Mouse (Mus musculus) MEL (cell line): Measurements from ENCODE around the gene Hivep2.

Experiments used
- CTCF ChIP-seq, 3 experiments: IDR thresholded peaks in 2 of 3; conservative IDR thresholded peaks in 1 of 3; 2 replicates each; pipeline ENCODE4 v1.5.1; 2011 to 2012; ENCODE audit warnings: low read length in 3 of 3, low read depth in 2 of 3, mild to moderate bottlenecking in 2 of 3, improper control_type of control experiment in 1 of 3, inconsistent platforms in 1 of 3, mixed read lengths in 1 of 3, moderate library complexity in 1 of 3; ENCODE audit not compliant: control insufficient read depth in 1 of 3, insufficient read depth in 1 of 3, poor library complexity in 1 of 3, severe bottlenecking in 1 of 3
- KAT2A ChIP-seq: conservative IDR thresholded peaks from 2 replicates; pipeline ENCODE4 v1.6.1; 2012; ENCODE audit warnings: low read depth, low read length, improper control_type of control experiment, inconsistent platforms
- MEF2A ChIP-seq: IDR thresholded peaks from 2 replicates; pipeline ENCODE4 v1.6.1; 2014; ENCODE audit warnings: low read depth, mild to moderate bottlenecking, inconsistent platforms, low read length, improper control_type of control experiment; ENCODE audit not compliant: poor library complexity, insufficient replicate concordance, severe bottlenecking; ENCODE audit errors: extremely low read depth
- TAL1 ChIP-seq: IDR thresholded peaks from 2 replicates; pipeline ENCODE4 v1.6.1; 2012; ENCODE audit warnings: mild to moderate bottlenecking, inconsistent platforms, low read length, moderate library complexity, mixed read lengths
- ZC3H11A ChIP-seq: IDR thresholded peaks from 2 replicates; pipeline ENCODE4 v1.6.1; 2012; ENCODE audit warnings: low read depth, mild to moderate bottlenecking, inconsistent platforms, low read length, improper control_type of control experiment
- ZKSCAN1 ChIP-seq: IDR thresholded peaks from 2 replicates; pipeline ENCODE4 v1.6.1; 2012; ENCODE audit warnings: low read depth, mild to moderate bottlenecking, inconsistent platforms, low read length, improper control_type of control experiment, moderate library complexity

- TF ChIP-seq TAL1 (no peak), CTCF (IDR thresholded peaks at IDR 0.05 in 2 of 3, conservative IDR thresholded peaks at IDR 0.05 in 1 of 3; ENCODE audit: control insufficient read depth in 1 of 3, insufficient read depth in 1 of 3, low read depth in 2 of 3, low read length in 3 of 3, poor library complexity in 1 of 3, severe bottlenecking in 1 of 3) (no peak), ZC3H11A (no peak), ZKSCAN1 (no peak), KAT2A (no peak), MEF2A (no peak)
These were observed 231.4 kb downstream of the Hivep2 start for GRCm38 (mm10) chr10:14197261-14197660.
